Mouse (Mus musculus): Measurements from ENCODE around the gene Ticrr. TPM values are rescaled to one million over a fixed set of nuclear protein-coding genes. Genes with fewer than 3 reads are reported as not detected.
A peak's percentile ranks its signal among the peaks of the same experiment; 100 is the strongest.

Ticrr gene
- polyA plus RNA-seq (2016; fragmentation: Nextera tagmentation; extraction: Ambion mirVana): 19.7 and 20.3 TPM in 2 replicates

DNA sequence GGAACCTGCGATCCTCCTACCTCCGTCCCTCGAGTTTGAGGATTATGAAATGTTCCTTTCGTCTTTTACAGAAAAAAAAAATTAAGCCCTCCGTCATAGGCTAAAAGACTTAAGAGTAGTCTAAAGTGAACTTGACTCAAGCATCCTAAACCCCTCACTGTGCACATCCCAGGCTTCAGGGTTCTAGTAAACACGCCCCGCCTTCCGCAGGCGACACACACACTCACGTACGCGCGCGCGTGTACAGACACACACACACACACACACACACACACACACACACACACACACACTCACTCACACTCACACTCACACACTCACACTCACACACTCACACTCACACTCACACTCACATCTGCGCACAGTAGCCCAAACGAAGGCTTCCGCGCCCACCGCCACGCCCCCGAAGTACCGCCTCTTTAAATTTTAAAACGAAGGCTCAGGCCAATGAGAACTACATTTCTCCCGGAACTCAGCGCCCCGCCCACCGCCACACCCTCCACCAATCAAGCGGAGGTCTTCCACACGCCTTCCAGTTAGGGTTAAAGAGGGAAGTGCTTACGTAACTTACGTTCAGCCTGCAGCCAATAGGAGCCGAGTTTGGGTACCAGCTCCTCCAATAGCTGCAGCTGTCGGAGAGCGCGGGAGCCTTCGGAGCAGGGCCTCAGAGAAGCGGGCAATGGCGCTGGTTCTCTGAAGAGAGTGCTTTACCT lies at the start of gene Ticrr:
Ticrr (plus strand) TSS at position 619 of the 713 bp plus-strand sequence.
- no peaks in the 10 kb centered on the region for H3K27me3 ChIP-seq (ENCODE audit: low read depth, poor library complexity, severe bottlenecking)
- DNase-seq (ENCODE audit: low spot score): peak; percentile 99
- H3K9me3 ChIP-seq (replicated peaks): no peaks in the 10 kb centered on the region
- H3K27ac ChIP-seq: peak within 1 kb of the TSS; percentile 92
- H3K4me3 ChIP-seq: peak within 1 kb of the TSS; percentile 92
- peaks cover 17% of the 10 kb centered on the region for H3K36me3 ChIP-seq
- WGBS: under 1% methylated on average over 39 of the region's 39 CpGs
- H3K4me1 ChIP-seq: peaks cover 29% of the 10 kb centered on the region

DNA sequence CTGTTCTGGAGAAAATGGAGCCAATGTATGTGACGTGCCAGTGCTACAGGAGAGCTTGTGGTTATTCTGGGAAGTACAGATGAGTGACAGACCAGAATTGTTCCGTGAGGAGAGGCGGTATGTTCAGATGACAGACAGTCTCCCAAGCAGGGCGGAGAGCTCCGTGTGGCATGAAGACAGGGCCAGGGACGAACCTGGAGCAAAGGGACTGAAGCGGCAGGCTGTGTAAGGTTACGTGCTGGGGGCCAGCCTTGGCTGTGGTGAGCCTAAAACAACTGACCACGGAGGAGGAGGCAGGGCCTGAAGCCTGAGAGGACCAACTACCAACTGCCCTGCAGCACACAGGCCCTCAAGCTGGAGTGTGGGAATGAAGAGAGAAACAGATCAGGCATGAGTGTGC lies 48.1 kb upstream of the Ticrr start:
- H3K27me3 ChIP-seq (ENCODE audit: low read depth, poor library complexity, severe bottlenecking): peaks cover 98% of the 10 kb centered on the region
- WGBS: 78% methylated on average over 9 of the region's 9 CpGs

GRCm38 (mm10) chr7:79612783-79613182 lies 47.2 kb upstream of the Ticrr start:
- peak; percentile 67 for DNase-seq (ENCODE audit: low spot score)
- 11% methylated on average over 6 of the region's 6 CpGs for WGBS
- Histone ChIP-seq H3K4me3 (no peak overlapping the region), H3K4me1 (peaks cover 6% of the 10 kb centered on the region), H3K9me3 (replicated peaks) (no peaks in the 10 kb centered on the region), H3K36me3 (no peaks in the 10 kb centered on the region), H3K27ac (no peak overlapping the region), H3K27me3 (ENCODE audit: low read depth, poor library complexity, severe bottlenecking) (peaks cover 98% of the 10 kb centered on the region)

More for the DNA sequence above, 48.1 kb upstream of the Ticrr start:
- Histone ChIP-seq H3K9me3 (replicated peaks) (no peaks in the 10 kb centered on the region), H3K4me3 (no peak overlapping the region), H3K4me1 (peaks cover 10% of the 10 kb centered on the region), H3K27ac (no peak overlapping the region), H3K36me3 (no peaks in the 10 kb centered on the region)
- DNase-seq (ENCODE audit: low spot score): no peak

GRCm38 (mm10) chr7:79613314-79613713 lies 46.7 kb upstream of the Ticrr start:
- H3K36me3 ChIP-seq: no peaks in the 10 kb centered on the region
- no peak for DNase-seq (ENCODE audit: low spot score)
- H3K4me3 ChIP-seq: no peak overlapping the region
- WGBS: 66% methylated on average over 11 of the region's 11 CpGs
- no peaks in the 10 kb centered on the region for H3K9me3 ChIP-seq (replicated peaks)
- peaks cover 98% of the 10 kb centered on the region for H3K27me3 ChIP-seq (ENCODE audit: low read depth, poor library complexity, severe bottlenecking)
- peaks cover 5% of the 10 kb centered on the region for H3K4me1 ChIP-seq
- H3K27ac ChIP-seq: no peak overlapping the region

DNA sequence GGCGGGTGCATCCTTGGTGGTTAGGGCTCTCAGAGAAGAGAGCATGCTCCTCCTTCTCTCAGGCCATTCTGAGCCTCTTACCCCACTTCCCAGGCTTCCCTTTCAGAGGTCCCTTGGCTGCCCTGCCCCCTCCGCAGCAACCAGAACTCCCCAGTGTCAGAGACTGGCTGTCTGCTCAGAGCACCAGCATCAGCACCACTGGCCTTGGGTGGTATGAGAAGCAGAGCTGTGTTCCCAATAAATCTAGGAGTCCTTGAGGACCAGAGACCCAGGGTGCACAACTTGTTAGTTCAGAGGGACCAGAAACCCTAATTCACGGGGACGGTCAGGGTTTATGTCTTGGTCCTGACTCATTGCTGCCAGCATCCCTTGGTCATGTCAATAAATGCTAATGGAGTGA lies 45.0 kb upstream of the Ticrr start:
- WGBS: 71% methylated on average over 4 of the region's 4 CpGs
- no peaks in the 10 kb centered on the region for H3K9me3 ChIP-seq (replicated peaks)
- no peak overlapping the region for H3K4me3 ChIP-seq
- H3K27me3 ChIP-seq (ENCODE audit: low read depth, poor library complexity, severe bottlenecking): peaks cover 97% of the 10 kb centered on the region
- H3K36me3 ChIP-seq: no peaks in the 10 kb centered on the region
- peaks cover 5% of the 10 kb centered on the region for H3K4me1 ChIP-seq
- no peak overlapping the region for H3K27ac ChIP-seq
- DNase-seq (ENCODE audit: low spot score): no peak

DNA sequence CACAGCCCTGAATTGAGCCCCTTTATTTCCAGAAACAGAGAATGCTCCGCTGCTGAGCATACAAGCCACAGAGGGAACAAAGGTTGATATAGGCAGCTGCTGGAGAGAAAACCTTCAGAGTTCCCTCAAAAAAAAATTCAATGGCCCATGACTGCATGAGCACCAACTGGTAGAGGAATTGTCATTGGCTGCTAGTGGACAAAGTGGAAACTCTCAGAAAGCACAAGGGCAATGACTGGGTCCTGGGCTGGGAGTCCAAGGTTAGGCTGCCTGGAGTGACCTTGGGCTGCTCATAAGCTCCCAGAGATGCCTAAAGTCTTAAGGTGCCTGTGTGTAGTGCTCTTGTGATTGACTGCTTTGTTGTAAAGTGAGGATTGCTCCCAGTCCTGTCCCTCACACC lies 44.1 kb upstream of the Ticrr start:
- 70% methylated on average over 1 of the region's 1 CpGs for WGBS

GRCm38 (mm10) chr7:79617418-79617817 lies 42.6 kb upstream of the Ticrr start, which contains the start of gene Rhcg:
Gene Rhcg (minus strand): TSS chr7:79617657.
- Histone ChIP-seq H3K27ac (no peak within 1 kb of the TSS), H3K9me3 (replicated peaks) (no peaks in the 10 kb centered on the region), H3K4me1 (peaks cover 5% of the 10 kb centered on the region), H3K36me3 (no peaks in the 10 kb centered on the region), H3K4me3 (peak within 1 kb of the TSS; percentile 23), H3K27me3 (ENCODE audit: low read depth, poor library complexity, severe bottlenecking) (peaks cover 74% of the 10 kb centered on the region)
- 7% methylated on average over 33 of the region's 33 CpGs for WGBS
- DNase-seq (ENCODE audit: low spot score): peak; percentile 42

More for the DNA sequence above, 44.1 kb upstream of the Ticrr start:
- no peaks in the 10 kb centered on the region for H3K36me3 ChIP-seq
- H3K9me3 ChIP-seq (replicated peaks): no peaks in the 10 kb centered on the region
- no peak overlapping the region for H3K4me3 ChIP-seq
- peaks cover 87% of the 10 kb centered on the region for H3K27me3 ChIP-seq (ENCODE audit: low read depth, poor library complexity, severe bottlenecking)
- DNase-seq (ENCODE audit: low spot score): no peak
- no peak overlapping the region for H3K27ac ChIP-seq
- peaks cover 5% of the 10 kb centered on the region for H3K4me1 ChIP-seq

DNA sequence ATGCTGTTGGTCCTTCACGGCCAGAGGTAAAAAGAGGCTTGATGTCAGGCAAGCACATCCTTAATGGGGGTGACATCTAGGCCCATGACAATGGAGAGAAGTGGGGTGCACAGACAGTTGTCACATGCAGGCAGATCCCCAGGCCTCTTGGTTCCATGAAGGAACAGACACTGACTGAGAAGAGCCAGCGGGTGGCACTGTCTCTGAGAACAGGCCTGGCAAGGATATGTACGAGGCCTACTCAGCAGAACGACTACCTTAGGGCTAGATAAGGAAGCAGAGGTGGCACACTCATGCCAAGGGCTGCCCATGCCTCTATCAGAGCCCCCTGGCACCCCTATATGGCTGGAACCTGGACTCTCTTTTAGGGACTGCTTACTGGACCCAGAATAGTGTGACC lies 40.5 kb upstream of the Ticrr start:
- Histone ChIP-seq H3K27me3 (ENCODE audit: low read depth, poor library complexity, severe bottlenecking) (peaks cover 54% of the 10 kb centered on the region), H3K36me3 (no peaks in the 10 kb centered on the region)
- 74% methylated on average over 4 of the region's 4 CpGs for WGBS

DNA sequence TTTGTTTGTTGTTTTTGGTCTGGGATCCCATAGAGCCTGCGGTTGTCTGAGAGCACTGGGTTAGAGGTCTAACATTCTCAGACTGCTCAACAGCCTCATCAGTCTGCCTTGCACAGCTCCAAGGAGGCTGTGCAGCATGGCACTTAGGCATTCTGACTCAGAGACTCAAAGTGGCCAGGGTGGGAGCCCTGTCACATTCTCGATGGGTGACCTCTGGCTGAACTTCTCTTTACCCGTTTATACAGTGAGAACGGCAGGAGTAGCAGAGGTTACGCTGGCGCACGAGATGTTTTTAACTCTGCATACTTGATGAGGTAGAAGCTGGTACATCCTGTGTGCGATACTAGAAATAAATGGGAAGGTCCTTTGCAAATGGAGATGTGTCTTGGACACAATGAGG lies 36.9 kb upstream of the Ticrr start:
- Histone ChIP-seq H3K36me3 (no peaks in the 10 kb centered on the region), H3K27me3 (ENCODE audit: low read depth, poor library complexity, severe bottlenecking) (peaks cover 18% of the 10 kb centered on the region), H3K9me3 (replicated peaks) (no peaks in the 10 kb centered on the region), H3K4me1 (no peaks in the 10 kb centered on the region), H3K4me3 (no peak overlapping the region), H3K27ac (no peak overlapping the region)
- WGBS: 76% methylated on average over 8 of the region's 8 CpGs
- no peak for DNase-seq (ENCODE audit: low spot score)

More for the DNA sequence above, 40.5 kb upstream of the Ticrr start:
- Histone ChIP-seq H3K4me3 (no peak overlapping the region), H3K9me3 (replicated peaks) (no peaks in the 10 kb centered on the region), H3K4me1 (peaks cover 5% of the 10 kb centered on the region), H3K27ac (no peak overlapping the region)
- DNase-seq (ENCODE audit: low spot score): no peak

- DNase-seq (ENCODE audit: low spot score): no peak
- no peaks in the 10 kb centered on the region for H3K36me3 ChIP-seq
- H3K9me3 ChIP-seq (replicated peaks): no peaks in the 10 kb centered on the region
- no peak overlapping the region for H3K4me3 ChIP-seq
- WGBS: 85% methylated on average over 5 of the region's 5 CpGs
- H3K4me1 ChIP-seq: no peaks in the 10 kb centered on the region
- H3K27ac ChIP-seq: no peak overlapping the region
- H3K27me3 ChIP-seq (ENCODE audit: low read depth, poor library complexity, severe bottlenecking): no peaks in the 10 kb centered on the region
These were observed 33.8 kb upstream of the Ticrr start for GRCm38 (mm10) chr7:79626170-79626569.

GRCm38 (mm10) chr7:79628271-79628913 lies 31.6 kb upstream of the Ticrr start:
- no peaks in the 10 kb centered on the region for H3K36me3 ChIP-seq
- no peak for DNase-seq (ENCODE audit: low spot score)
- H3K27me3 ChIP-seq (ENCODE audit: low read depth, poor library complexity, severe bottlenecking): peaks cover 11% of the 10 kb centered on the region; the same call in 1 of the 2 replicates
- 76% methylated on average over 4 of the region's 4 CpGs for whole genome bisulfite sequencing
- no peak overlapping the region for H3K27ac ChIP-seq
- no peak overlapping the region for H3K4me3 ChIP-seq
- peaks cover 5% of the 10 kb centered on the region for H3K4me1 ChIP-seq
- H3K9me3 ChIP-seq (replicated peaks): no peaks in the 10 kb centered on the region

DNA sequence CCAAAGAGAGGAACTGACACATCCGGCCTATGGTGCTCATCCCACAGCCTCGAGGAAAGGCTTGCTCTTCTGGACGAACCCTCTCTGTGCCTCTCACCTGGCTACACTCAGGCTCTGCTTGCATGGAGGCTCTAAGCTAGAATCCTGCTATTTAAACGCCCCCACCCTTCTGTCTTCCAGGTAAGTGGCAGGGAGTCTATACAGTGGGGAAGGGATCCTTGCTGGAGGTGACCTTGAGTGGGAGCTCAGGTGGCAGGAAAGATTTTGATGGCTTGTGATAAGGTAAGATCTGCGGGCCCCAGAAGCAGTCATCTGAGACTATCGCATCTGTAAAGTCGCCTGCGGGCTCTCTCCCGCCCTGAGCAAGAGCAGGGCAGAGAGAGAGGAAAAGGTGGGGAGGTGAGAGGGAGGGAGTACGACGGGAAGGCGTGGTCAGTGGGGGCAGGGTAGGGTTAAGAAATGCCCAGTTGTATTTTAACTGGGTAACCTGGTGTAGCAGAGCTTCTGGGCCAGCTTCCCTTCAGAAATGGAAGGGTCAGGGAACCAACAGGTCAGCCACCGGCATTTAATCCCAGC lies 28.1 kb upstream of the Ticrr start:
- Histone ChIP-seq H3K9me3 (replicated peaks) (no peaks in the 10 kb centered on the region), H3K27ac (no peak overlapping the region), H3K4me3 (no peak overlapping the region), H3K27me3 (ENCODE audit: low read depth, poor library complexity, severe bottlenecking) (peaks cover 11% of the 10 kb centered on the region; the same call in 1 of the 2 replicates), H3K36me3 (no peaks in the 10 kb centered on the region), H3K4me1 (peaks cover 5% of the 10 kb centered on the region)
- 20% methylated on average over 13 of the region's 13 CpGs for WGBS
- no peak for DNase-seq (ENCODE audit: low spot score)

DNA sequence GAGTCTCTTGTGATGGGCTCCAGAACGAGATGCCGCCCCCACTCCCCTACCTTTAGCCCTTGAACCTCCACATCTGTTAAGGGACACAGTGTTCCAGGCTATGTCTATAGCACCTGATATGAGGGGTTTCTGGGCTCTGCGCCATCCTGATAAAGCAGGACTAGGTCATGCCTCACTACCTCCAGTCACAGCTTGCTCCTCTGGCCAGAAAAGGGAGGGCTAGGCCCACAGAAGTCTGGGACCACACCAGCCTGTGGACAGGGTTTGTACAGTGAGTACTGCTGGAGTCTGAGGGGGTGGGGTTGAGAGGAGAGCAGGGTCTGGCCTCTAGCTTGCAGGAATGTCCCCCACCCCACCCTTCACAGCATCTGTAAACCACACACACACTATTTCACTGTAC lies 12.8 kb upstream of the Ticrr start:
- Histone ChIP-seq H3K27me3 (ENCODE audit: low read depth, poor library complexity, severe bottlenecking) (0 out of 2 replicates have a peak, but pooled peaks cover 4% of the 10 kb centered on the region), H3K9me3 (replicated peaks) (no peaks in the 10 kb centered on the region), H3K36me3 (no peaks in the 10 kb centered on the region), H3K4me1 (no peaks in the 10 kb centered on the region), H3K27ac (no peak overlapping the region), H3K4me3 (no peak overlapping the region)
- DNase-seq (ENCODE audit: low spot score): no peak
- WGBS: 94% methylated on average over 3 of the region's 3 CpGs

All from limb, embryonic 10.5 days (tissue).